Mouse (Mus musculus) fibroblast of lung, adult 2 months (primary cell): Measurements from ENCODE around the gene Vmn1r159.
"Not testable (repeated sequence)": the region's sequence is repeated elsewhere in the genome, so short reads cannot be mapped to it uniquely, and the experiment has no call there.

Source experiments
- DNase-seq: peaks from one replicate; pipeline ENCODE4 v3.0.0-alpha.2; 2011; ENCODE audit warnings: low read depth

Gene Vmn1r159

GRCm38 (mm10) chr7:22843505-22843904 is at the start of gene Vmn1r159:
Vmn1r159 (minus strand) TSS chr7:22843605.
- DNase-seq = not testable (repeated sequence)

DNA sequence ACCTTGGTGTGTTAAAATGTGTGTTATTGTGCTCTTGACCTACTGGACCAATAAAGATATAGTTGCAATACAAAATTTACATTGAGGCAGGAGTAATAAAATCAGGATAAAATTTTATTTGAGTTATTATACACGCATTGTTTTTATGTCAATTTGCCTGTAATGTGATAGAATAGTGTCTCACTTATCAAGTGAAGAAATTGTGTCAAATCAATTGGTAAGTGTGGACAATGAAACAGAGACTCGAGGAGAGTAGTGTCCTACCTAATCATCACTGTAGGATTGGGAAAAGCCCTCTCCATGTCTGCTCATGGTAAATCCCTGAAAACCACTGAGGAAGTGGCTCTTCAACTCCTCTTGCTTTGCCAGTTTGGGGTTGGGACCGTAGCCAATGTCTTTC is 27.5 kb upstream of the Vmn1r159 start, which contains the start of gene Vmn1r160:
Vmn1r160 (plus strand) TSS at position 301 of the 400 bp plus-strand sequence.
- not testable (repeated sequence) for DNase-seq
